Mouse (Mus musculus): ENCODE measurements around the gene Asap2. TPM values are rescaled to one million over a fixed set of nuclear protein-coding genes. Genes with fewer than 3 reads are reported as not detected.

Asap2 gene
- polyA plus RNA-seq, 1 experiment from 2014 or later = 14.9 TPM

- Histone ChIP-seq H3K4me1 (ENCODE audit: control insufficient read depth, insufficient read depth, low read length) (no peaks in the 10 kb centered on the region), H3K9me3 (replicated peaks; ENCODE audit: control insufficient read depth, low read length) (no peaks in the 10 kb centered on the region), H3K36me3 (replicated peaks; ENCODE audit: control insufficient read depth, insufficient read depth, low read depth, low read length) (no peaks in the 10 kb centered on the region), H3K4me2 (ENCODE audit: low read depth, low read length) (no peak overlapping the region), H3K4me3 (ENCODE audit: low read depth, low read length) (no peak overlapping the region), H3K9ac (replicated peaks; ENCODE audit: low read length) (no peak overlapping the region), H3K27ac (replicated peaks; ENCODE audit: low read depth, low read length) (no peak overlapping the region), H3K27me3 (ENCODE audit: control insufficient read depth, insufficient read depth, low read length) (no peaks in the 10 kb centered on the region)
- 70% methylated on average over 10 of the region's 10 CpGs for WGBS
- no peak for ATAC-seq (replicated peaks; ENCODE audit: insufficient number of reproducible peaks, low FRiP score, low TSS enrichment, low read depth)
- no peak for DNase-seq (ENCODE audit: low spot score)
Measured at GRCm38 (mm10) chr12:21125675-21126470, 135.6 kb downstream of the Asap2 start.

GRCm38 (mm10) chr12:21126516-21126915 lies 136.3 kb downstream of the Asap2 start:
- H3K4me3 ChIP-seq (ENCODE audit: low read depth, low read length) = no peak overlapping the region
- DNase-seq (ENCODE audit: low spot score) (no peak), ATAC-seq (replicated peaks; ENCODE audit: insufficient number of reproducible peaks, low FRiP score, low TSS enrichment, low read depth) (no peak)

GRCm38 (mm10) chr12:21128930-21129869 lies 138.9 kb downstream of the Asap2 start:
- no peaks in the 10 kb centered on the region for H3K9me3 ChIP-seq (replicated peaks; ENCODE audit: control insufficient read depth, low read length)
- no peaks in the 10 kb centered on the region; the same call in 1 of the 2 replicates for H3K4me1 ChIP-seq (ENCODE audit: control insufficient read depth, insufficient read depth, low read length)
- no peak overlapping the region for H3K27ac ChIP-seq (replicated peaks; ENCODE audit: low read depth, low read length)
- no peak overlapping the region for H3K4me2 ChIP-seq (ENCODE audit: low read depth, low read length)
- H3K4me3 ChIP-seq (ENCODE audit: low read depth, low read length) = no peak overlapping the region
- no peaks in the 10 kb centered on the region for H3K27me3 ChIP-seq (ENCODE audit: control insufficient read depth, insufficient read depth, low read length)
- no peak overlapping the region for H3K9ac ChIP-seq (replicated peaks; ENCODE audit: low read length)
- DNase-seq (ENCODE audit: low spot score) (no peak), ATAC-seq (replicated peaks; ENCODE audit: insufficient number of reproducible peaks, low FRiP score, low TSS enrichment, low read depth) (no peak)
- H3K36me3 ChIP-seq (replicated peaks; ENCODE audit: control insufficient read depth, insufficient read depth, low read depth, low read length) = no peaks in the 10 kb centered on the region
- WGBS = 83% methylated on average over 9 of the region's 9 CpGs

More at GRCm38 (mm10) chr12:21126516-21126915, 136.3 kb downstream of the Asap2 start:
- Histone ChIP-seq H3K4me1 (ENCODE audit: control insufficient read depth, insufficient read depth, low read length) (no peaks in the 10 kb centered on the region), H3K27me3 (ENCODE audit: control insufficient read depth, insufficient read depth, low read length) (no peaks in the 10 kb centered on the region), H3K9me3 (replicated peaks; ENCODE audit: control insufficient read depth, low read length) (no peaks in the 10 kb centered on the region), H3K9ac (replicated peaks; ENCODE audit: low read length) (no peak overlapping the region), H3K36me3 (replicated peaks; ENCODE audit: control insufficient read depth, insufficient read depth, low read depth, low read length) (no peaks in the 10 kb centered on the region), H3K27ac (replicated peaks; ENCODE audit: low read depth, low read length) (no peak overlapping the region), H3K4me2 (ENCODE audit: low read depth, low read length) (no peak overlapping the region)
- 84% methylated on average over 4 of the region's 4 CpGs for WGBS

- H3K27ac ChIP-seq (replicated peaks; ENCODE audit: low read depth, low read length) = no peak overlapping the region
- WGBS = 81% methylated on average over 10 of the region's 10 CpGs
- H3K36me3 ChIP-seq (replicated peaks; ENCODE audit: control insufficient read depth, insufficient read depth, low read depth, low read length) = no peaks in the 10 kb centered on the region
- H3K9me3 ChIP-seq (replicated peaks; ENCODE audit: control insufficient read depth, low read length) = no peaks in the 10 kb centered on the region
- H3K9ac ChIP-seq (replicated peaks; ENCODE audit: low read length) = no peak overlapping the region
- no peak overlapping the region for H3K4me2 ChIP-seq (ENCODE audit: low read depth, low read length)
- DNase-seq (ENCODE audit: low spot score) (no peak), ATAC-seq (replicated peaks; ENCODE audit: insufficient number of reproducible peaks, low FRiP score, low TSS enrichment, low read depth) (no peak)
- no peaks in the 10 kb centered on the region for H3K27me3 ChIP-seq (ENCODE audit: control insufficient read depth, insufficient read depth, low read length)
- no peak overlapping the region for H3K4me3 ChIP-seq (ENCODE audit: low read depth, low read length)
- H3K4me1 ChIP-seq (ENCODE audit: control insufficient read depth, insufficient read depth, low read length) = no peaks in the 10 kb centered on the region; the same call in 1 of the 2 replicates
Measured at GRCm38 (mm10) chr12:21130274-21130823, 140.1 kb downstream of the Asap2 start.

- H3K4me3 ChIP-seq (ENCODE audit: low read depth, low read length) = no peak overlapping the region
- 45% methylated on average over 10 of the region's 10 CpGs for WGBS
- no peak overlapping the region for H3K4me2 ChIP-seq (ENCODE audit: low read depth, low read length)
- no peak overlapping the region for H3K9ac ChIP-seq (replicated peaks; ENCODE audit: low read length)
- H3K36me3 ChIP-seq (replicated peaks; ENCODE audit: control insufficient read depth, insufficient read depth, low read depth, low read length) = no peaks in the 10 kb centered on the region
- DNase-seq (ENCODE audit: low spot score) = no peak
- no peaks in the 10 kb centered on the region for H3K27me3 ChIP-seq (ENCODE audit: control insufficient read depth, insufficient read depth, low read length)
- no peaks in the 10 kb centered on the region; the same call in 1 of the 2 replicates for H3K4me1 ChIP-seq (ENCODE audit: control insufficient read depth, insufficient read depth, low read length)
- ATAC-seq (replicated peaks; ENCODE audit: insufficient number of reproducible peaks, low FRiP score, low TSS enrichment, low read depth) = no peak
- no peaks in the 10 kb centered on the region for H3K9me3 ChIP-seq (replicated peaks; ENCODE audit: control insufficient read depth, low read length)
- H3K27ac ChIP-seq (replicated peaks; ENCODE audit: low read depth, low read length) = no peak overlapping the region
Measured at GRCm38 (mm10) chr12:21132537-21132936, 142.3 kb downstream of the Asap2 start.

GRCm38 (mm10) chr12:21133031-21133430 lies 142.8 kb downstream of the Asap2 start:
- no peaks in the 10 kb centered on the region for H3K9me3 ChIP-seq (replicated peaks; ENCODE audit: control insufficient read depth, low read length)
- no peaks in the 10 kb centered on the region for H3K36me3 ChIP-seq (replicated peaks; ENCODE audit: control insufficient read depth, insufficient read depth, low read depth, low read length)
- DNase-seq (ENCODE audit: low spot score) (no peak), ATAC-seq (replicated peaks; ENCODE audit: insufficient number of reproducible peaks, low FRiP score, low TSS enrichment, low read depth) (no peak)
- H3K4me1 ChIP-seq (ENCODE audit: control insufficient read depth, insufficient read depth, low read length) = no peaks in the 10 kb centered on the region; the same call in 1 of the 2 replicates
- H3K4me3 ChIP-seq (ENCODE audit: low read depth, low read length) = no peak overlapping the region
- no peak overlapping the region for H3K4me2 ChIP-seq (ENCODE audit: low read depth, low read length)
- 65% methylated on average over 4 of the region's 4 CpGs for WGBS
- no peak overlapping the region for H3K9ac ChIP-seq (replicated peaks; ENCODE audit: low read length)
- no peak overlapping the region for H3K27ac ChIP-seq (replicated peaks; ENCODE audit: low read depth, low read length)
- H3K27me3 ChIP-seq (ENCODE audit: control insufficient read depth, insufficient read depth, low read length) = no peaks in the 10 kb centered on the region

- WGBS = 45% methylated on average over 17 of the region's 17 CpGs
- ATAC-seq (replicated peaks; ENCODE audit: insufficient number of reproducible peaks, low FRiP score, low TSS enrichment, low read depth) (peak; percentile 62; the same call in 1 of the 2 replicates), DNase-seq (ENCODE audit: low spot score) (peak; percentile 73)
Measured at GRCm38 (mm10) chr12:21133972-21134859, 144.0 kb downstream of the Asap2 start.

More at GRCm38 (mm10) chr12:21133972-21134859, 144.0 kb downstream of the Asap2 start:
- no peak overlapping the region for H3K4me3 ChIP-seq (ENCODE audit: low read depth, low read length)
- H3K27ac ChIP-seq (replicated peaks; ENCODE audit: low read depth, low read length) = no peak overlapping the region
- H3K9ac ChIP-seq (replicated peaks; ENCODE audit: low read length) = no peak overlapping the region
- H3K9me3 ChIP-seq (replicated peaks; ENCODE audit: control insufficient read depth, low read length) = no peaks in the 10 kb centered on the region
- H3K36me3 ChIP-seq (replicated peaks; ENCODE audit: control insufficient read depth, insufficient read depth, low read depth, low read length) = no peaks in the 10 kb centered on the region
- no peaks in the 10 kb centered on the region for H3K27me3 ChIP-seq (ENCODE audit: control insufficient read depth, insufficient read depth, low read length)
- H3K4me2 ChIP-seq (ENCODE audit: low read depth, low read length) = no peak overlapping the region
- no peaks in the 10 kb centered on the region; the same call in 1 of the 2 replicates for H3K4me1 ChIP-seq (ENCODE audit: control insufficient read depth, insufficient read depth, low read length)
